Mouse (Mus musculus) T-helper 17 cell (primary cell): ENCODE measurements at regions not wholly inside any gene's neighbourhood (a gene's known extent, or its start where the extent isn't known, plus 50 kb on each side); places are given as distances from the start of the nearest gene placed in this dataset.
"Not testable (repeated sequence)": the region's sequence is repeated elsewhere in the genome, so short reads cannot be mapped to it uniquely, and the experiment has no call there.

Experiments used
- in situ Hi-C, 2 experiments: fragments of 300-600 bp; cut with MboI, MseI; formaldehyde crosslinking; loops; 1 replicate in 1 of 2; 2 replicates in 1 of 2; pipeline ENCODE4 v1.15.1; 2025; ENCODE audit warnings: high pct_unique_total_duplicates in 2 of 2

DNA sequence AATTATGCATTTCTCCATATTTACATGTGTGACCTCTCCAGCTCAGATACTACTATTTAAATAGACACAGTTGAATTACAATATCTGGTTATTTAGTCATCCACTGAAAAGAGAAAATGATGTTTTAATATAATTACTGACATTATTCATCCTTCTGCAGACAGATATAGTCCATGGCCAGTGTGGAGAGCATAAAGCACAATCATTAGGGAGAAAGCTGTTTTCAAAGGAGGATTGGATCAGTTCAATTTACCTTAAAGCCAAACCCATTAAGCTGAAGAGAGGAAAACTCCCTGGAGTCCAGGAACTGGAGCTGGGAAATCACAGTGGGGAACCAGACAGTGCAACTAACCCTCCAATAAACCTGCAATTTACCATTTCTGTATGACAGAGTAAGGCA lies 339.8 kb upstream of the Rgs17 start:
- in situ Hi-C loops: no loop called here

GRCm38 (mm10) chr10:6265662-6266061 lies 343.5 kb upstream of the Rgs17 start:
- in situ Hi-C loops: no loop called here

DNA sequence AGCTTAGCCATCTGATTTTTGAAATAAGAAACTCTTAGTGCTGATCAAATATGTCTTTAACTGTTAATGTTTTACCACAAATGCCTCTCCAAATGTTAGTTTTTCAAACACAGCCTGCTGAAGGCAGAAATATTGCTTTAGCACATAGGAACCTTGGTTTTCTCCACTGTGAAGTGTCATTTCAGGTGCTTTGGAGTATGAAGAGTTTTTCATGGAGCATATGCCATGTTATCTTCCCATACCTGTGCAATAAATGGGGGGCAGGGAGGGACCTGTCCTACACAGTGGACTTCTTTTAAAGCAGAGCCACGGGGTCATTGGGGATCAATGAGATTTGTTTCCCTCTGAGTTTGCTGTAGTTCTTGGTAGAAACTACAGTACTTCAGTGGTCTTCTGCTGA lies 369.2 kb upstream of the Rgs17 start:
- in situ Hi-C loops: no loop called here

DNA sequence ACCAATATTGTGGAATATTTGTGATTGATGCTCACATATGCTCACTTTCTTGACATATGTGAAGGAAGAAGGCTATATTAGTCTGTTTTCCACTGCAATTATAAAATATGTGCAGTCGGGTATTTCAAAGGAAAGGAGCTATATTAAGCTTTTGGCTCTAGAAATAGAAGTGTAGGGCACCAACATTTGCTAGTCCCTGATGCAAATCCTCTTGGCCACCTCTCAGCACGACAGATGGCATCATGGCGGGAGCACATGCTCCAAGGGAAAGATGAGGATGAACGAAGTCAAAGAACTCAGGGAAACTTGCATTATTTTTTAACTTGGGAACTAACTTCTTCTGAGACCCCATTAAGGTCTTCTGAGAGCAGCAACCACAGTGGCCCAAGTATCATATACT lies 374.4 kb upstream of the Rgs17 start:
- in situ Hi-C loops: no loop called here

GRCm38 (mm10) chr10:6297796-6298195 lies 375.6 kb upstream of the Rgs17 start:
- in situ Hi-C loops: no loop called here

GRCm38 (mm10) chr10:6298682-6299081 lies 376.5 kb upstream of the Rgs17 start:
- in situ Hi-C loops: no loop called here

DNA sequence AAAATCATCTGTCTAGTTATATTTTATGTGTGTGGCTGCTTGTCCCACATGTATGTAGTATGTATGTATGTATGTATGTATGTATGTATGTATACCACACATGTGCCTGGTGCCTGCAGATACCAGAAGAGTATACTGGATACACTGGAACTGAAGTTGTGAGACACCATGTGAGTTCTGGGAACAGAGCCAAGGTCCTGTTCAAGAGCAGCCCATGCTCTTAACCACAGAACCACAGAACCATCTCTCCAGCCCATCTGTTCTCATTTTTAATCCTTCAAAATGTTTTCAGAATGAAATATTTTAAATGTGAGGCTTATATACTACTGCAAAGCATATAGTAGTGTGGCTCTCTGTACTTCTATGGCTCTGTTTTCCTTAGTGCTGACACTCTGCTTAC lies 379.3 kb upstream of the Rgs17 start:
- in situ Hi-C loops: no loop called here

DNA sequence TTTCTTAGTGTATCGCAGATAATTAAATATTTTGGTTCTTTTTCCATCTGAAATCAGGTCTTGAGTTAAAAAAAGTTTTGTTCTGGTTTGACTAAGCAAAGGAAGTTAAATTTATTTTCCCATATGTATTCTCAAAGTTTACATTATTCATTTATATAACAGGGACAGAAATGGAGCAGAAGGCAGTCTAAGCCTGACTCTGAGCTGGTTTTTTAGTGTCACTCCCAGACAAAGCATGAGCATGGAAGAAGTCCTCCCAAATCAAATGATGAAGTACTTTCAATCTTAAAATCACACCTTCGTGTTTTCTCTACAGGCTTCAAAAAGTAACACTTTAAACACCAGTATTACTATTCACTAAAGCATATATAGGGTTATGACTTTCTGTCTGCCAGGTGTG lies 387.2 kb upstream of the Rgs17 start:
- in situ Hi-C loops: no loop called here

DNA sequence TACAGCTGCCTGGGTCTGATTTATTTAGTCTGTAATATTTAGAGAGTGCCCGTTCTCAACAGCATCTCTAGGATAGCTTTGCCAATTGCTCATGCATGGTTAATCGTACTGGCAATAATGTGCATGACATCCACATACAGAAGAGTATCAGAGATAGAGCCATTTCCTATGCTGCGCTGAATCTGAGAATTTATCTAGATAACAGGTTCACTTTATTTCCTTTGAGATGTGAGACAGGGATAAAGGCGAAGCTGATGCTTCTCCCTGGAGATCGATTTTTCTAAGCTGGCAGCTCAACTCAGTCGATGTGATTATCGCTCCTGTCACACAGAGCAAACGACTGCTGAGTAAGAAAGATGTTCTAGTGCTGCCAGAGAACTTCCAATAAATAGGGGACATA lies 416.7 kb upstream of the Oprm1 start:
- in situ Hi-C loops: no loop called here

GRCm38 (mm10) chr10:6349216-6349615 lies 409.1 kb upstream of the Oprm1 start:
- in situ Hi-C loops: not testable (repeated sequence)

DNA sequence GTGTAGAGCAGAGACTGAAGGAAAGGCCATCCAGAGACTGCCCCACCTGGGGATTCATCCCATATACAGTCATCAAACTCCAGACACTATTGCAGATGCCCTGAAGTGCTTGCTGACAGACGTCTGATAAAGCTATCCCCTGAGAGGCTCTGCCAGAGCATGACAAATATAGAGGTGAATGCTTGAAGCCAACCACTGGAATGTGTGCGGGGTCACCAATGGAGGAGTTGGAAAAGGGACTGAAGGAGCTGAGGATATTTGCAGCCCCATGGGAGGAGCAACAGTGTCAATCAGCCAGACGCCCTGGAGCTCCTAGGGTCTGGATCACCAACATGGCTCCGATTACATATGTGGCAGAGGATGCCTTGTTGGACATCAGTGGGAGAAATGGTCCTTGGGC lies 392.1 kb upstream of the Oprm1 start:
- in situ Hi-C loops: no loop called here

DNA sequence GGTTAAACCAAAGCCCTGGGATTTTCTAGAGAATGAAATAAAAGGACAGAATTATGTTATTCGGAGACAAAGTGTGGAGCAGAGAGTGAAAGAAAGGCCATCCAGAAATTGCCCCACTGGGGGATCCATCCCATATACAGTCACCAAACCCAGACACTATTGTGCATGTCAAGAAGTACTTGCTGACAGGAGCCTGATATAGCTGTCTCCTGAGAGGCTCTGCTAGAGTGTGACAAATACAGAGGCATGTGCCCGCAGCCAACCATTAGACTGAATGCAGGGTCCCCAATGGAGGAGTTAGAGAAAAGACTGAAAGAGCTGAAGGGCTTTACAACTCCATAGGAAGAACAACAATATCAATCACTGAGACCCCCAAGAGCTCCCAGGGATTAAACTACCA lies 386.6 kb upstream of the Oprm1 start:
- in situ Hi-C loops: no loop called here

GRCm38 (mm10) chr10:6417336-6418105 lies 340.8 kb upstream of the Oprm1 start:
- in situ Hi-C loops: not testable (repeated sequence)

DNA sequence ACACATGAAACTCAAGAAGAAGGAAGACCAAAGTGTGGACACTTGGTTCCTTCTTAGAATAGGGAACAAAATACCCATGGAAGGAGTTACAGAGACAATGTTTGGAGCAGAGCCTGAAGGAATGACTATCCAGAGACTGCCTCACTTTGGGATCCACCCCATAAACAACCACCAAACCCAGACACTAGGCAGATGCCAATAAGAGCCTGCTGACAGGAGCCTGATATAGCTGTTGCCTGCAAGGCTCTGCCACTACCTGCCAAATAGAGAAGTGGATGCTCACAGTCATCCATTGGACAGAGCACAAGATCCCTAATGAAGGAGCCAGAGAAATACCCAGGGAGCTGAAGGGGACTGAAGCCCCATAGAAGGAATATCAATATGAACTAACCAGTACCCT lies 340.1 kb upstream of the Oprm1 start:
- in situ Hi-C loops: not testable (repeated sequence)

- in situ Hi-C loops: no loop called here
Observed at GRCm38 (mm10) chr10:6465824-6466223, 292.5 kb upstream of the Oprm1 start.

- in situ Hi-C loops: no loop called here
Observed at GRCm38 (mm10) chr10:6480350-6480749, 278.0 kb upstream of the Oprm1 start.

DNA sequence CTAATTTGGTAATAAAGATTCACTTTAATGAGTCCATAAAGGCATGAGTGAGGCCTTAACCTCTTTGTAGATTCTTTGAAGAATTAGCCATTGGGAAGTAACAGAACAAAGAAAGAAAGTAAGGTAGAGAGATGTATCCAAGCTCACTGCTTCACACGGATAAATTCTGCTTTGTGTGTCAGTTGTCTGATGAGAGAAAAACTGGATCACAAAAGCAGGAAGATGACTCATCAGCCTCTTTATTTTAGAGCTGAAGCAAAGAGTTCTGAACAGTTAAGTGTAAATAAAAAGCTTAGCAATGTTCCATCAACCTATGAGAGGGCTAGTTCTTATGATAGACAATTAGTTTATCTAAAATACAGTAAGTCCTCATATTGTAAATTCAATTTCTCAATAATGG lies 269.7 kb upstream of the Oprm1 start:
- in situ Hi-C loops: no loop called here

- in situ Hi-C loops: no loop called here
Observed at GRCm38 (mm10) chr10:6492694-6493093, 265.6 kb upstream of the Oprm1 start.

DNA sequence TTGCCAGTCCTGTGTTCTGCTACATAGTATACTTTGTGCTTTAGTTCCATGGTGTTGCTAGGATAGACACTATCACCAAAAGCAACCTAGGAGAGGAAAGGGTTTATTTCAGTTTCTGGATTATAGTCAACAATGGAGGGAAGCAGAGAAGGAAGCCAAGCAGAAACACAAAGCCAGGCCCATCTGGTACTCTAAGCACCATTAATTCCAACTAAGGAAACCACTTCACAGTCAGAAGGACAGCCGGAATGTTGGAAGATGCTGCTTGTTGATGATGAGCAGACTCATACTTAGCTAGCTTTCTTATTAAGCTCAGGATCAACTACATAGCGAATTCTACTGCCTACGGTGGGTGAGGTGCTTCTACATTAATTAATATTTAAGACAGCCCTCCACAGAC lies 263.2 kb upstream of the Oprm1 start:
- in situ Hi-C loops: no loop called here

- in situ Hi-C loops: no loop called here
Observed at GRCm38 (mm10) chr10:6514269-6514668, 244.0 kb upstream of the Oprm1 start.

GRCm38 (mm10) chr10:6562516-6562915 lies 195.8 kb upstream of the Oprm1 start:
- in situ Hi-C loops: loop anchor here in 1 of 2 experiments (25.0 kb wide), 1 partner anchor 1900 kb away; no protein-coding TSS in a partner anchor

DNA sequence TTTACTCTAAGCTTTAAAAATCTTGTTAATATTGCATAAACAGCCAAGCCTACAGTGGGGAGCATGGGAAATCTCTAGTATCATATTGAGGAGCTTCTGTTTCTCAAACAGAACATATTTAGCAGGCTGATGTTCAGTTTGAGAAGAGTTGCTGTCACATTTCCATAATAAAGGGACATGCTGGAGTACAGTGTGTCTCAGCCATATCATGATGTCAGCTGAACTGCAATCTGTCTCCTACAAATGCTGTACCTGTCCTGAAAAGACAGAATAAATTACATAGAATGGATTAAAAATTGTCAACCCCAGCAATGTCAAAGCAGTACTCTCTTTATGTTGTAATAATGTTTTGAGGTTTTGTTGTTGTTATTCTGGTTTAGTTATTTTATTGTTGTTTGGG lies 179.7 kb upstream of the Oprm1 start:
- in situ Hi-C loops: no loop called here

DNA sequence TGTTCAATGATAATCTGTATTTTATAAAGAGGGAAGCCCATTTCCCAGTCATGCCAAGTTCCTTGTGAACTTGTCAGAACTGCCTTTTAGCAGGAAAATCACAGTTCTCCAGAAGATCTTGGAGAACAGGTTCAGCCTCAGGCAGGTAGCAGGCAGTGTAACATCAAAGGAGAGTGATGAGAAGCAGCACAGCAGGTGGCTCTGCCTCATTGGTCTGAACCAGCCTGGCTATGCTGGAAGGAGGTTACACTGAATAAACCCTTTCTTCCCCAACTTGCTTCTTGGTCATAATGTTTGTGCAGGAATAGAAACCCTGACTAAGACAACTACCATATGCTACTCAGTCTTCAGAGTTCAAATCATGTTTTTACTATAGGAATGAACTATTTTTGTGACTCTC lies 172.5 kb upstream of the Oprm1 start:
- in situ Hi-C loops: not testable (repeated sequence)

DNA sequence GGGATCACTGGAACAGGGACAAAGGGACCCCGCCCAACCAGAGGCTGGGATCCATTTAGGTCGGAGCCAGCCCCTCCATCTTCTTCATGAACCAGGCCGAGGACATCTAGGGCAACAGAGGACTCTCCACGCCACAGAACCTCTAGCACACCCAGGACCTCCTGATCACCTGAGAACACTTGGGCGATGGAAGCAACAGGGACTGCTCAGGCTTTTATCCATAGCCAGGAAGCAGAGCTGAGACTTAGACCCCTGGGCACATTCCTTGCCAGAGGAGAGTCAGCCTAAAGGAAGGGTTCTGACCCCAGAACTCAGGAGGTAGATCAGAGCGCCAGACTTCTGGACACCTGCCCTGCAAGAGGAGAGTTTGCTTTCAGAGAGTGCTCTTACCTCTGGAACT lies 168.1 kb upstream of the Oprm1 start:
- in situ Hi-C loops: no loop called here
